Mouse (Mus musculus): ENCODE data around the gene Psip1. TPM values are rescaled to one million over a fixed set of nuclear protein-coding genes. Genes with fewer than 3 reads are reported as not detected.

Psip1 gene
- total RNA-seq, 2 experiments from 2014 or later = 19.0 to 24.4 TPM

DNA sequence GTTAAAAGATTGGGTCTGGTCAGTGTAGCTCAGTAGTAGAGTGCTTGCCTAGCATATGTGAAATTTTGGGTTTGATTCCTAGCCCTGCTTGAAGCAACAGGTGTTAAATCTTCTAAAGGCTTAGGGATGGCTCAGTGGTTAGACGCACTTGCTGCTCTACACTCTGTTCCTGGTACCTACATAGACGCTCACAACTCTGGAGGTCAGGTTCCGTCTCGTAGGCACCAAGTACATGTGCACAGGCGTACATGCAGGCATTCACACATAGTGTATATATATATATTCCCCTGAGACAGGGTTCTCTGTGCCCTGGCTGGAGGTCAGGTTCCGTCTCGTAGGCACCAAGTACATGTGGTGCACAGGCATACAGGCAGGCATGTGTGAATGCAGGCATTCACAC, 59.1 kb downstream of the Psip1 start:
- no peak for DNase-seq
- intact Hi-C loops (cut with DNase I) = no loop called here

GRCm38 (mm10) chr4:83425119-83425518, 61.1 kb downstream of the Psip1 start:
- DNase-seq = no peak
- intact Hi-C loops (cut with DNase I) = no loop called here

DNA sequence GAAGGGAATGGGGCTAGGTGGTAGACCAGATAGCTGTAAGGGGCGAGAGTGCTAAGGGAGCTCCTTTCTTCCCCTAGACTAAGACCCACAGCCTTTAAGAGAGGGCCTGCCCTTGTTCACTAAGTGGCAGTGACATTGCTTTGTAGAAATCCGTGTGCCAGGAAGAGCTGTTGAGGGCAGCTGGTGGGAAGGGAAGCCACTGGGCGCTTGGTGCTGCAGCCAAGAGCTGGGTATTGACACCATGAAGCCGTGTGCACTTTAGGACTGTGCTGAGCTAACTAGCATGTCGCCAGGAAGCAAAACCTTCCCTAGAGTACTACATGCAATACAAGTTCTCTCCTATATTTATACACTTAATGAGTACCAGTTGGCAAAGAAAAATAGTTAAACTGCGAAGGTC, 62.6 kb downstream of the Psip1 start:
- intact Hi-C loops (cut with DNase I) = no loop called here
- DNase-seq = no peak

GRCm38 (mm10) chr4:83418781-83419180, 67.5 kb downstream of the Psip1 start:
- intact Hi-C loops (cut with DNase I) = no loop called here

GRCm38 (mm10) chr4:83417820-83418186, 68.5 kb downstream of the Psip1 start:
- DNase-seq = no peak
- intact Hi-C loops (cut with DNase I) = no loop called here

More at GRCm38 (mm10) chr4:83418781-83419180, 67.5 kb downstream of the Psip1 start:
- DNase-seq = no peak

DNA sequence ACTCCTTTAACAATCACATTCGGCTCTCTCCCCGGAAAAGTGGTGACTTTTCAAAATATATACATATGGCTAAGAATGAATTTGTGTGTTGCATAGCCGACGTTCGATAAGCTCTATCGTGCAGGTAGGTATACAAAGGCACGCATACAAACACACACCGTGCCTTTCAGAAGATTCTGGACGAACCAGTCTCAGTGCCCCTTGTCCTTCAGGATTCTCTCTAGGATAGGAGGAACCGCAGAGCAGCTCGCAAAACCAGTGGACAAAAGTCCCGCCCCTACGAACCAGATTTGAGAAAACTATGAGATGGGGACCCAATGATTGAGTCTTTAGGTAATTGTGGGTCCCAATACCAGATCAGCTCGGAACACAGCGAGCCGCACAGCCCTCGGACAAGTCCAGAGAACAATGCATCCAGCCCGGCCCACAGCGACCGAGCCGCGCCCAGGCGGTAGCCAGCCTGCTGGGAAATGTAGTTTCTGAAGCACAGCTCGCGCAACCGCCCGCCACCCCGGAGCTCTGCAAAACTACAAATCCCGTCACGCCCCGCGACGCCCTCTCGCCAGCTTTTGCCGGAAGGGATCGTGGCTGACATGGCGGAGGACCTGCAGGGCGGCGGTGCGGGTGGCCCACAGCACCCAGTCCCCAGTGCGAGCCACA, 69.0 kb downstream of the Psip1 start, which contains the start of gene Snapc3:
Gene Snapc3 (plus strand): TSS at position 565 of the 660 bp plus-strand sequence.
- peak; percentile 96 for DNase-seq
- intact Hi-C loops (cut with DNase I) = no loop called here

- no peak for DNase-seq
Measured at GRCm38 (mm10) chr4:83414241-83414824, 71.9 kb downstream of the Psip1 start.

DNA sequence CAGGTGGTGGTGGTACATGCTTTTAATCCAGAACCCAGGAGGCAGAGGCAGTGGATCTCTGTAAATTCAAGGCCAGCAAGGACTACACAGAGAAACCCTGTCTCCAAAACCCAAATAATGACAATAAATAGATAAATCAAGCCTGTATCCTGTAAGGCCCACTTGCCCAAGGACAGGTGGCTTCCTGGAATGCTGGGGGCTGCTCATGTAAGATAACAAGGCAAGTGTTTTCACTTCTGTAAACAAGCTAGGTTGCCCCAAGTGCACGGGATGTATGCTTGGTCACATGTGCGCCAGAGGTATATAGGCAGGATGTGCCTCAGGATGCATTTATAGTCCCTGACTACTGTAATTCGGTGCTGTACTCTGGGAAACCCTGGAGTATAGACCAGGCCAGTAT, 74.2 kb downstream of the Psip1 start:
- intact Hi-C loops (cut with DNase I) = loop anchor here (5.0 kb wide), 1 partner anchor 160 kb away; no protein-coding TSS in a partner anchor
- no peak for DNase-seq

More at GRCm38 (mm10) chr4:83414241-83414824, 71.9 kb downstream of the Psip1 start:
- intact Hi-C loops (cut with DNase I) = loop anchor here (5.0 kb wide), 1 partner anchor 158 kb away; no protein-coding TSS in a partner anchor

DNA sequence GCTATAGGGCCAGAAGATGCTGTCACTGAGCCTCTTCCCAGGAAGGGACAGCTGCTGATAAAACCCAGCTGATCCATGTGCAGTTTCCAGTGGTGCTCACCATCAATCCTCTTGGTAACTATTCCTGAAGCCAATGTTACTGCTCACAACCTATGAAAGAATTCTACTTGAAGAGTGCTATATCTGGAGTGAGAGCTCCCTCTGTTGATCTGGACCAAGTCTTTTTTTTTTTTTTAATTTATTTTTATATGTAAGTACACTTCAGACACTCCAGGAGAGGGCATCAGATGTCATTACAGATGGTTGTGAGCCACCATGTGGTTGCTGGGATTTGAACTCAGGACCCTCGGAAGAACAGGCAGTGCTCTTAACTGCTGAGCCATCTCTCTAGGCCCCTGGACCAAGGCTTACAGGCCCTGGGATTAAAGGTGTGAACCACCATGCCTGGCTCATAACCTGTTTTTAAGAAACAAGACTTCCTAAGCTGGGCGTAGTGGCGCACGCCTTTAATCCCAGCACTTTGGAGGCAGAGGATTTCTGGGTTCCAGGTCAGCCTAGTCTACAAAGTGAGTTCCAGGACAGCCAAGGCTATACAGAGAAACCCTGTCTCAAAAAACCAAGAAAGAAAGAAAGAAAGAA, 76.3 kb downstream of the Psip1 start:
- intact Hi-C loops (cut with DNase I) = loop anchor here (1.0 to 5.0 kb wide), 4 partner anchors 107 to 162 kb away; no protein-coding TSS in a partner anchor
- DNase-seq = no peak

DNA sequence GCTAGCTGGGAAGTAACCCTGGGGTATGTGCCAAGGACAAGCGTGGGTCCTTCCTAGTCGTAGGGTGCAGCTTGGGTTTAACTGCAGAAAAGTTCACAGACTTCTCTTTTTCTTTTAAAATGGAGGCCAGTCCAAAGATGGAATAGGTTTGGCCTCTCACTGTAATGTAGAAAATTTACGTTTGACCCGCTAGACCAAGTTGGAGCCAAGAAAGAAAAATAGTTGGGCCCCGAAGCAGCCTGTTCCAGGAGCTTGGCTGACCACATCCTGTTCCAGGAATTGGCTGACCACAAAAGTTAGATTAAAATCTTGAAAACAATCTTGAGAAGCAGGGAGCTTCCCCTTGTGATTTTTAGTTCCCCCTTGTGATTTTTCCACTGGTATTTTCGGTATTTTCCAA, 78.6 kb downstream of the Psip1 start:
- DNase-seq = no peak
- intact Hi-C loops (cut with DNase I) = no loop called here

Other genes with a start within 250 kb of the Psip1 start
- 10 to 100 TPM; 13.4 to 17.7 TPM for gene Ttc39b, start 162.2 kb downstream of the Psip1 start, total RNA-seq (2021)
- gene Snapc3, start 68.7 kb downstream of the Psip1 start, total RNA-seq (2021) = 10 to 100 TPM; 21.1 to 22.5 TPM
- 1 to 10 TPM; 1.2 to 1.3 TPM for gene Ccdc171, start 39.1 kb upstream of the Psip1 start, total RNA-seq (2021)